Mouse (Mus musculus) heart, embryonic 11.5 days (tissue): Measurements from ENCODE around the gene Icam2. TPM values are rescaled to one million over a fixed set of nuclear protein-coding genes. Genes with fewer than 3 reads are reported as not detected.
A peak's percentile ranks its signal among the peaks of the same experiment; 100 is the strongest.

Experiments used
- ATAC-seq: fragments of 200-750 bp; cut with Nextera tagmentation; replicated peaks from 2 replicates; pipeline ENCODE4 v1.8.0; 2017; ENCODE audit warnings: moderate library complexity; ENCODE audit not compliant: insufficient number of reproducible peaks, low FRiP score, low TSS enrichment
- H3K27ac ChIP-seq: fragments of 300-500 bp; sonication (generic); 2 replicates; pipeline ENCODE4 v1.5.1; 2014; ENCODE audit warnings: mild to moderate bottlenecking, low read depth, low read length
- H3K27me3 ChIP-seq: fragments of 300-500 bp; sonication (generic); 2 replicates; pipeline ENCODE4 v1.6.1; 2014; ENCODE audit warnings: mild to moderate bottlenecking, low read length, mixed read lengths; ENCODE audit not compliant: control insufficient read depth, insufficient read depth
- H3K36me3 ChIP-seq: fragments of 300-500 bp; sonication (generic); 2 replicates; pipeline ENCODE4 v1.6.1; 2014; ENCODE audit warnings: mild to moderate bottlenecking, low read length, moderate library complexity, mixed read lengths; ENCODE audit not compliant: control insufficient read depth, insufficient read depth
- H3K4me1 ChIP-seq: fragments of 300-500 bp; sonication (generic); 2 replicates; pipeline ENCODE4 v1.6.1; 2014; ENCODE audit warnings: low read length; ENCODE audit not compliant: control insufficient read depth, insufficient read depth
- H3K4me2 ChIP-seq: fragments of 300-500 bp; sonication (generic); 2 replicates; pipeline ENCODE4 v1.6.1; 2014; ENCODE audit warnings: mild to moderate bottlenecking, moderate library complexity
- H3K4me3 ChIP-seq: fragments of 300-500 bp; sonication (generic); 2 replicates; pipeline ENCODE4 v1.5.1; 2014; ENCODE audit warnings: low read depth, low read length
- H3K9ac ChIP-seq: fragments of 300-500 bp; sonication (generic); 2 replicates; pipeline ENCODE4 v1.6.1; 2014; ENCODE audit warnings: mild to moderate bottlenecking, low read depth, low read length, moderate library complexity
- H3K9me3 ChIP-seq: fragments of 300-500 bp; sonication (generic); replicated peaks from 2 replicates; pipeline ENCODE4 v1.6.1; 2016; ENCODE audit warnings: low read length; ENCODE audit not compliant: control insufficient read depth
- WGBS: fragments of 180-500 bp; shearing (Covaris S2); extraction: QIAGEN DNeasy Blood & Tissue Kit; methylation state at CpG from one replicate; pipeline ENCODE4 v1.1.7; 2014; ENCODE audit not compliant: insufficient replicate concordance; 5-methylcytosine and 5-hydroxymethylcytosine counted together
- polyA plus RNA-seq: library from polyadenylated mRNA; unstranded; fragments of >200 nt; fragmentation: Nextera tagmentation; extraction: Ambion mirVana; gene quantifications from 2 replicates; pipeline ENCODE4 v1.2.1, GENCODE M21; 2014

Gene Icam2
- polyA plus RNA-seq, 1 experiment from 2014 or later: 76.2 TPM

DNA sequence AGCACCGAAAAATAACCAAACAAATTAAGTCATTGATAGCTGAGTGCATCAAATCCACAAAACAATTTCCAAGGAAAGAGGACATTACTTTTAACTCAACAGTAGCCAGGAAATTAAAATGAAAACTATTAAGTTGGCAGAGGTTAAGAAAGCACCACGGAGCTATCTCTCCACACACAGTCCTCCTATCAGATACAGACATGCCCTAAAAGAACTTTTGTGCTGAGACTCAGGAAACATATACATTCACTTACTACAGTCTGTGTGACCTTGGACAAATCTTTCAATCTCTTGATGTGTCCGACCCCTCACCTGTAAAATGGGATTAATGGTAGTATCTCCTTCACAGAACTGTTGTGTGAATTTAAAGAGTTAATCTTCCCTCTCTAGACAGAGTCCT, 1.5 kb downstream of the Icam2 start:
- no peak overlapping the region for H3K4me3 ChIP-seq
- H3K36me3 ChIP-seq: no peaks in the 10 kb centered on the region
- ATAC-seq: no peak
- H3K9ac ChIP-seq: no peak overlapping the region
- no peak overlapping the region for H3K27ac ChIP-seq
- 83% methylated on average over 3 of the region's 3 CpGs for WGBS
- no peaks in the 10 kb centered on the region for H3K9me3 ChIP-seq
- peaks cover 11% of the 10 kb centered on the region; the same call in 1 of the 2 replicates for H3K4me1 ChIP-seq
- H3K4me2 ChIP-seq: no peak overlapping the region
- H3K27me3 ChIP-seq: no peaks in the 10 kb centered on the region

DNA sequence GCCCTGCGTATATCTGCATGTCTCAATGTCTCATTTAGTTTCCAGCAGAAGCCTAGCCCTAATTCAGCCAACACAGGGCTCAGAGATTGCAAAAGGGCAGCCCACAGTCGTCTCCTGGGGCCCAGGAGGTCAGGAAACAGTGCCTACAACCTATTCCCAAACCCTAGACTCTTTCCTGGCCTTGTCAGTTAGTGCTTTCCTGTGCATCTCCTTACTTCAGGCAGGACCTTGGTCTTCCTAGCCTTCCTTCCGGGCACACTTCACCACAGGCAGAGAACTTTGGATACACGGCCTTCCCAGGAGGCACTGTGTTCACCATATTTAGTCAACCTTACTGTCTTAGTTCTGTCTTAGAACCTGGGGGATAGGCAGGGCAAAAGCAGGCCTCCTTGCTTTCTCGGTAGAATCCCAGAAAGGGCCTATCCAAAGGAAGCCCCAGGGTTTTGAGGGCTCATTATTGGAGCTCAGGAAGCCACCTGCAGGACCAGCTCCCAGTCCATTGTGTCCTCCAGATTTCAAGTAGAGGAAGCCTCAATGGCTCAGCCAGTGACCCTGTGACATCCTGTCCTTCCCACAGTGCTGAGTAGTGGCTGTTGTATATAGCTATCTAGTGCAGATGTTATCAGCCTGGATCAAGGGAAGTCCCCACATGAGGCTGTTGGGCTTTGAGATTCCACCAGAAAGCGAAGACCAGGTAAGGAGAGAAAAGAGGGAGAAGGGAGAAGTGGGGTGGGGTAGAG, 4.7 kb downstream of the Icam2 start:
- peak overlapping the region; percentile 92 for H3K27ac ChIP-seq
- 51% methylated on average over 6 of the region's 6 CpGs for WGBS
- H3K27me3 ChIP-seq: no peaks in the 10 kb centered on the region
- H3K9me3 ChIP-seq: no peaks in the 10 kb centered on the region
- H3K4me2 ChIP-seq: peak overlapping the region; percentile 54; the same call in 1 of the 2 replicates
- ATAC-seq: no peak
- H3K4me3 ChIP-seq: no peak overlapping the region
- peaks cover 6% of the 10 kb centered on the region; the same call in 1 of the 2 replicates for H3K4me1 ChIP-seq
- no peak overlapping the region for H3K9ac ChIP-seq
- H3K36me3 ChIP-seq: no peaks in the 10 kb centered on the region

DNA sequence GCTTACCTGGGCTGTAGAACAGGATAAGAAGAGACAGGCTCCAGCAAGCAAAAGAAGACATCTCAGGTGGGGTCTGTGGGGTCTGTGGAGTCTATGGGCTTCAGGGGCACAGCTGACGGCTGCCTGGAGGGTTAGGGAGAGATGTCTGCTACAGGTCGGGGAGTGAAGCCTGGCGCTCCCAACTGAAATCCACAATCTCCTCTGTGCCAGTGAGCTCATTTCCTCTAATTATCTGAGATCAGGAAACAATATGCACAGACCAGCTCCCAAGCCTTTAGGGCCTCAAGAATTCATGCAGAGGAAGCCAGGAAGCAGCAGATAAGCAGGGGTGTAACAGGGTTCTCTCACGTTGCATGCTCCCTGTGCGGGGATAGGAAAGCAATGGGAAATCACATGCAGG, 5.5 kb downstream of the Icam2 start:
- ATAC-seq: peak; percentile 67
- no peaks in the 10 kb centered on the region for H3K27me3 ChIP-seq
- peaks cover 6% of the 10 kb centered on the region; the same call in 1 of the 2 replicates for H3K4me1 ChIP-seq
- WGBS: 44% methylated on average over 5 of the region's 5 CpGs
- H3K9ac ChIP-seq: peak overlapping the region; percentile 70
- no peaks in the 10 kb centered on the region for H3K36me3 ChIP-seq
- peak overlapping the region; percentile 92 for H3K27ac ChIP-seq
- peak overlapping the region; percentile 54 for H3K4me2 ChIP-seq
- peak overlapping the region; percentile 36 for H3K4me3 ChIP-seq
- no peaks in the 10 kb centered on the region for H3K9me3 ChIP-seq

DNA sequence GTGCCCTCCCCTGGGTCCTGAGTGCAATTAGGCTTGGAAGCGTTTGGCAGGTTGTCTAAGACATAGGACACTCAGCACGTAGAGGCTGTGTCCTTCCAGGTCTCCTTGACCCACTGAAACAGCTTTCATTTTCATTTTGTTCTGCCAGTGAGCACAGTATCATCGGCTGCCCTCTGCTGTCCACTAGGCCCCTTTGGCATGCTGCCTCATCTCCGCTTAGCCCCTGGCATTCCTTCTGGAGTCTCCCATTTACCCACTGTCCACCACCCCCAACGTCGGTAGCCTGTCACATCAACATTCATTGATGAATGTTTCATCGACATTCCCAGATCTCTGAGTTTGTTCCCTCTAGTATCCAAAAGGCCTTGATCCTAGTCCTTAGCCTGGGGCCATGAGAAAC, 6.0 kb downstream of the Icam2 start:
- peak overlapping the region; percentile 92 for H3K27ac ChIP-seq
- no peaks in the 10 kb centered on the region for H3K36me3 ChIP-seq
- H3K4me1 ChIP-seq: peaks cover 6% of the 10 kb centered on the region; the same call in 1 of the 2 replicates
- peak overlapping the region; percentile 36 for H3K4me3 ChIP-seq
- no peaks in the 10 kb centered on the region for H3K9me3 ChIP-seq
- peak overlapping the region; percentile 54 for H3K4me2 ChIP-seq
- H3K27me3 ChIP-seq: no peaks in the 10 kb centered on the region
- 64% methylated on average over 7 of the region's 7 CpGs for WGBS
- H3K9ac ChIP-seq: peak overlapping the region; percentile 70; the same call in 1 of the 2 replicates
- ATAC-seq: no peak

DNA sequence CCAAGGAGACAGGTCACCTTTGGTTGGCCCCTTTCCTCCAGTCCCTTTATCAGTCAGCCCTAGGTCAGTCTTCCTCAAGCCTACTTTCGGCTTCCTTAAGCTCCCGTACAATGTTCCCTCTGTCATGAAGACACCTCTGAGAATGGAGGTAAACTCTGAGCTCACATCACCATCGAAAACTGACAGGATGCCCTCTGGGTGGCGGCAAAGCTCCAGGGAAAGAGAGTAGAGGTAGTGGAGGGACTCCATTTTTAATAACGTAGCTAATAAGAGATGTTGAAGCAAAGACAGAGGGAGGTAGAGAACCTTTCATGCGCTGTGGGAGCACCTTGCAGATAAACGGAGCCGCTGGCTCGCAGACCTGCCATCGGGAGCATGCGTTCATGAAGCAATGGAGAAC, 6.9 kb downstream of the Icam2 start:
- 58% methylated on average over 11 of the region's 11 CpGs for WGBS
- Histone ChIP-seq H3K4me2 (peak overlapping the region; percentile 54), H3K27ac (no peak overlapping the region)

DNA sequence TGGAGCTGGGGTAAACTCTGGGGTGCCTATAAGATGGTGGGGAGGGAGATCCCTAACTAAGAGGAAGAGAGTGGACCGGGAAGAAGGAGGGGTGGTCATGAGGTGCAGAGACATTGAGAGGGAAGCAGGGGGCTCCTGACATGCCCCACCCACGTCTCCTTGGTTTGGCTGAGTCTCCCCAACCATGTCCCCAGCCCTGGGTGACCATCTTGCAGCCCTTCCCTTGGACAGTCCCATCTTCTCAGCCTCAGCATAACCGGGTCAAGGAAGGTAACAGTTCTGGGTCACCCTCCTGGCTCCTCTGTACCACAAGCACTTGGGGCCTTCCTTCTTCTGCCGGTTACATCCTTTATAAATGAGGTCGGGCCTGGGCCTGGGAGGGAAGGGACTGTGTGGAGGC, 12.9 kb downstream of the Icam2 start:
- H3K4me2 ChIP-seq: no peak overlapping the region
- ATAC-seq: no peak
- no peak overlapping the region for H3K9ac ChIP-seq
- WGBS: 65% methylated on average over 5 of the region's 5 CpGs
- no peak overlapping the region for H3K4me3 ChIP-seq
- peaks cover 3% of the 10 kb centered on the region; the same call in 1 of the 2 replicates for H3K4me1 ChIP-seq
- H3K36me3 ChIP-seq: no peaks in the 10 kb centered on the region
- H3K9me3 ChIP-seq: no peaks in the 10 kb centered on the region
- H3K27ac ChIP-seq: no peak overlapping the region
- H3K27me3 ChIP-seq: no peaks in the 10 kb centered on the region

More for the DNA sequence above, 6.9 kb downstream of the Icam2 start:
- H3K4me1 ChIP-seq: peaks cover 6% of the 10 kb centered on the region; the same call in 1 of the 2 replicates
- peak overlapping the region; percentile 36 for H3K4me3 ChIP-seq
- no peaks in the 10 kb centered on the region for H3K27me3 ChIP-seq
- no peaks in the 10 kb centered on the region for H3K9me3 ChIP-seq
- no peaks in the 10 kb centered on the region for H3K36me3 ChIP-seq
- no peak for ATAC-seq
- peak overlapping the region; percentile 70; the same call in 1 of the 2 replicates for H3K9ac ChIP-seq

DNA sequence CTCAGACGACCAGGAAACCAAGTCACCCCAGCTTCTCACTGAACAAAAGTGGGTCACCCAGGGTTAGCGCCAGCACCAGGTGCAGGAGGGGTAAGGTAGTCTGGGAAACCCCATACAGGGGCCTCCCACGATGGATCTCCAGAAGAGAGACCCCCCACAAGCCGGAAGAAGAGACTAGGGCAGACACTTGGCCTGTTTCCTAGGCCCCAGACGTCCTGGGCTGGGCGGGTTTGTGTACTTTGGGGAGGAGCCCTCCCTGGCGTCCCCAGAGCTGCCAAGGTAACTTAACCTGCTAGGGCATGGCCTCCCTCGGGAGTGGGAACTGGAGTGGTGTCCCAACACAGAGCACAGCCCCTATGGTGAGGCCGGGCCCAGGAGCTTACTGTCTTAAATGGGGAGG, 13.3 kb downstream of the Icam2 start:
- H3K4me2 ChIP-seq: no peak overlapping the region
- H3K4me3 ChIP-seq: no peak overlapping the region
- no peak overlapping the region for H3K9ac ChIP-seq
- WGBS: 44% methylated on average over 9 of the region's 9 CpGs
- no peaks in the 10 kb centered on the region for H3K27me3 ChIP-seq
- ATAC-seq: no peak
- no peaks in the 10 kb centered on the region for H3K36me3 ChIP-seq
- 0 out of 2 replicates have a peak overlapping the region, but pooled peaks have one; percentile 22 for H3K27ac ChIP-seq
- H3K4me1 ChIP-seq: peaks cover 3% of the 10 kb centered on the region; the same call in 1 of the 2 replicates
- H3K9me3 ChIP-seq: no peaks in the 10 kb centered on the region

DNA sequence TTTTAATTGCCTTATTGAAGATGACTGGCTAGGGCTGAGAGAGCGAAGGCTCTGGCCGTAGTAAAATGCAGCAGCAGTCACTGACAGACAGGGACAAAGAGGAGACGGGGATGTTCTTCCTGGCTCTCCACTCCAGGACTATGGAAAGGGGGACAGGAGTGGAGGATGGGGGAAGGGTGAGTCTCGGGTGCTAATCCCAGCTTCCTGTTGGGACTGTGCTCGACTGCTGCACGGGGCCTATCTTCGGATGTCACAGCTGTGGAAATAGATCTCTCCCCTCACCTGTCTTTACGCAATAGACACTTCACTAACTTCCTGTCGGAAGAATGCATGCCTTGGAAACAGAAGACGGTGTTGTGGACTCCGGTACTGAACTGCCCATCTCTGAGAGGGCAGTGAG, 13.9 kb downstream of the Icam2 start:
- no peak for ATAC-seq
- H3K27ac ChIP-seq: 0 out of 2 replicates have a peak overlapping the region, but pooled peaks have one; percentile 22
- H3K36me3 ChIP-seq: no peaks in the 10 kb centered on the region
- H3K9ac ChIP-seq: no peak overlapping the region
- H3K4me2 ChIP-seq: no peak overlapping the region
- WGBS: 34% methylated on average over 11 of the region's 11 CpGs
- H3K4me3 ChIP-seq: no peak overlapping the region
- H3K4me1 ChIP-seq: peaks cover 3% of the 10 kb centered on the region; the same call in 1 of the 2 replicates
- no peaks in the 10 kb centered on the region for H3K9me3 ChIP-seq
- no peaks in the 10 kb centered on the region for H3K27me3 ChIP-seq
